Mouse (Mus musculus) cerebellum, adult (tissue): ENCODE data around the gene Olfr301.

ENCODE experiments used
- ATAC-seq: cut with Nextera tagmentation; 2 replicates; pipeline ENCODE4 v1.9.2; 2017; ENCODE audit warnings: mild to moderate bottlenecking, moderate library complexity, mixed read lengths; ENCODE audit not compliant: insufficient number of reproducible peaks, low FRiP score, low TSS enrichment

Gene Olfr301

GRCm38 (mm10) chr7:86403546-86403945 is at the start of gene Olfr301:
Olfr301 (plus strand) TSS chr7:86403846.
- ATAC-seq: no peak

GRCm38 (mm10) chr7:86366828-86367227 is 36.8 kb upstream of the Olfr301 start, which contains the start of gene Olfr305:
Olfr305 (minus strand) TSS chr7:86366928.
- no peak for ATAC-seq

GRCm38 (mm10) chr7:86385769-86386168 is 17.9 kb upstream of the Olfr301 start:
- no peak for ATAC-seq

DNA sequence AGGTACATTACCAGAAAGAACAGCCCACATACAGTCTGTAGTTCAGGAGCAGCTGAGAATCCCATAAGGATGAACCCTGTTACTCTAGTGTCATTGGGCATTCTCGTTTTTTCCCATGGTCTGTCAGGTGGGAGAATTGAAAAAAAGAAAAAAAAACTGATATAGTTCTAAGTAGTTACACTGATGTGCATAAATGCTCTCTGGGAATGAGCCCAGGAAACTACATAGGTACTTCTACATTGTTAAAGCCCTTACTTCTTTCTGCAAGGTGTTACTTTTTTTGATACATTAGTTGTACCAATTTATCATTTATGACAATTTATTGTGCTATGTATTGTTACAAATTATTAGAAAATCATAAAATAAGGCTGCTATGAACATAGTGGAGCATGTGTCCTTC is 17.1 kb upstream of the Olfr301 start, which contains the start of gene Olfr304:
Gene Olfr304, minus strand, starts transcription at position 101 of the 400 bp plus-strand sequence.
- no peak for ATAC-seq

DNA sequence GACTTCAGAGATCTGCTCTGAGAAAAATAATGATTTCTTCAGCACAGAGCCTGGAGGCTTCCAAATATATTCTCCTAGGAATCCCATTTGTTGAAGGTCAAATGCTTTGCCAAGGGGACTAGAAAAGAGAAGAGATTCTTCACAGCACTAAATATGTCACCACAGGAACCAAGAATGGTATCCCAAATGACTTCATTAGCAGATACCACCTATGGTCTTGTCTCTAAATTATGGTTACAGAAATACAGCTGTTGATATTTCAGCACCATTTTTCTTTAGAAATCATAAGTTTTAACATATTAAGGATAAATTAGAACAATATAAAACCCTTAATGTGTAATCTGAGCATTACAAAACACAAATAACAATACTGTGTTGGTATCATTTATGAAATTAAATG is 6.0 kb upstream of the Olfr301 start, which contains the start of gene Olfr303:
Gene Olfr303, minus strand, starts transcription at position 101 of the 400 bp plus-strand sequence.
- no peak for ATAC-seq

- no peak for ATAC-seq
Measured at GRCm38 (mm10) chr7:86459621-86460020, 56.0 kb downstream of the Olfr301 start, which contains the start of gene Olfr299. Olfr299 (plus strand) TSS chr7:86459921.
